Mouse (Mus musculus): ENCODE data around the gene Foxm1.

Foxm1 gene

GRCm38 (mm10) chr6:128362381-128363006 is at the start of gene Foxm1, which contains the start of gene Rhno1:
Foxm1 (plus strand) TSS chr6:128362967.
Rhno1 (minus strand) TSS chr6:128362911.
- peak; percentile 88 to 94 for DNase-seq

- DNase-seq = no peak
Observed at GRCm38 (mm10) chr6:128314796-128315195, 48.0 kb upstream of the Foxm1 start.

GRCm38 (mm10) chr6:128315597-128315996 is 47.2 kb upstream of the Foxm1 start:
- DNase-seq = no peak

DNA sequence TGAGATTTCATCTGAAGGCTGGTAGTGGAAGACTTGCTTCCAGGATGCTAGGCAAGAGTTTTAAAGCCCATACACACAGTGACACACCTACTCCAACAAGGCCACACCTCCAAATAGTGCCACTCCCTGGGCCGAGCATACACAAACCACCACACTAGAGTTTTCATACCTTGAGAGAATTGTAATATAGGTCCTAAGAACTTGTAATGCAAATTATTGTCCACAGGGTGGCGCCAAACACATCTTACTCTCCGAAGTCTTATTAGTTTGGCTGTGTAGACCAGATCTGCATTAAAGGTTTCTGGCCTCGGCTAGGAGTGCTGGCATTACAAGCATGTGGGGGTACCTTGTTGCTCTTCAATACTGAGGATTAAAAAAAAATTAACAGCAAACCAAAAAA is 44.5 kb upstream of the Foxm1 start:
- DNase-seq = peak; percentile 50 to 80

- peak; percentile 70 to 87 for DNase-seq
Observed at GRCm38 (mm10) chr6:128334397-128335124, 28.2 kb upstream of the Foxm1 start.

- DNase-seq = peak; percentile 58 to 73
Observed at GRCm38 (mm10) chr6:128337467-128337866, 25.3 kb upstream of the Foxm1 start.

- no peak for DNase-seq
Observed at GRCm38 (mm10) chr6:128338876-128339275, 23.9 kb upstream of the Foxm1 start.

- DNase-seq = no peak
Observed at GRCm38 (mm10) chr6:128341956-128342723, 20.6 kb upstream of the Foxm1 start.

DNA sequence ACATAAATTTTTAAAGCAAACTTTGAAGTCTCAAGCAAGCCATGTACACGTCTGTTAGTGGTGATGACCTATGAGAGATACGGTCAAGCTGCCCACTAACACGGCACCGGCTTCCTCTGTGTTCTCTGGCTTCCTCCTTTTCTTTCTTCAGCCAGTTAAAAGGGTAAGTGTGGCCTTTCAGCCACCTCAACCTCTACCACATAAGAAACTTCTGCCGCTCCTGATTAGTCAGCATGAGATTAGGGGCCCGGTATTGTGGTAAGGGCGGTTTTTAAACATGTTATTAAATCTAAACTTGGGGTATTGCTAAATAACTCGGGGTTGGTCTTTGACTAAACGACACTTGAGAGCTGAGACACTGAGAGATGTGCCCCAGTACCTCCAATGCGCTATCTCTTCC is 17.1 kb upstream of the Foxm1 start:
- DNase-seq = no peak

- no peak for DNase-seq
Observed at GRCm38 (mm10) chr6:128346782-128347181, 16.0 kb upstream of the Foxm1 start.

- no peak for DNase-seq
Observed at GRCm38 (mm10) chr6:128349711-128350110, 13.1 kb upstream of the Foxm1 start.

DNA sequence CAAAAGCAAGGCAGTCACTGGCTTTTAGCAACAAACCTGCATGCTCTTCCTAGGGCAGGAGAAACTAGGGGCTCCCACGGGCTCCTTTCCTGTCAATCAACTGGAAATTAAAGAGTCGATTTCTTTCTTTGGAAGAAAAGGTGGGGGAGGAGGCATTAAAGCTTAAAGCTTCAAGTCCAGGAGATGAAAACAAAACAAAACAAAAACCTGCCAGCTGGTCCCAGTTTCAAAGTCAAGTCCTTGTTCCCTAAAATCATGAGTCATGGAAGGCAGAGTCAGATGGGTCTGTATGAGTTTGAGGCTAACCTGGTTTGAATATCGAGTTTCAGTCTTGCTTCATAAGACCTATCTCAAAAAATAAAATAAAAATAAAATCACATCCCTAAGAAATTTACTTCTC is 8.6 kb upstream of the Foxm1 start:
- no peak for DNase-seq

DNA sequence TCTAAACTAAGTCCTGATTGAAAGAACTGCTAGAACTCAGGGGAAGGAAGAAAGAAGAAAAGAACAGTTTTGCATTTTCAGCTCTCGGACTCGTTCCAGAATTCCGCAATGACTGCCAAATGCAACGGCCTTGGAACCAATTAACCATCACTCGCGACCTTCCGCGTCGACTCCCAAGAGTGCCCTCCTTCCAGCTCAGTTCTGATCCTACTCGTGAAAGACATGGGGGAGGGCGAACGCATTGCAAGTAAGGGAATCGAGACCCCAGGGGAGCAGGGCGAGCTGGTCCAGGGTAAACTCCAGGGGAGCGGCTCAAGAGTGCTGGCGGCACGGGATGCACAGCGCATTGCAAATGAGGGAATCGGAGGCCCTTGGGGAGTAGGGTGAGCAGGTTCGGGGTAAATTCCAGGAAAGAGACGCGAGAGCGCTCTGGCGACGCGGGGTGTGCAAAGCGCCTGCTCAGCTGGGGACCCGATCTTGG is 7.5 kb upstream of the Foxm1 start:
- DNase-seq = peak; percentile 68 to 74

- DNase-seq = peak; percentile 98 to 99
Observed at GRCm38 (mm10) chr6:128355726-128356416, 6.9 kb upstream of the Foxm1 start, which contains the start of gene Tulp3. Tulp3 (minus strand) TSS chr6:128355851.

DNA sequence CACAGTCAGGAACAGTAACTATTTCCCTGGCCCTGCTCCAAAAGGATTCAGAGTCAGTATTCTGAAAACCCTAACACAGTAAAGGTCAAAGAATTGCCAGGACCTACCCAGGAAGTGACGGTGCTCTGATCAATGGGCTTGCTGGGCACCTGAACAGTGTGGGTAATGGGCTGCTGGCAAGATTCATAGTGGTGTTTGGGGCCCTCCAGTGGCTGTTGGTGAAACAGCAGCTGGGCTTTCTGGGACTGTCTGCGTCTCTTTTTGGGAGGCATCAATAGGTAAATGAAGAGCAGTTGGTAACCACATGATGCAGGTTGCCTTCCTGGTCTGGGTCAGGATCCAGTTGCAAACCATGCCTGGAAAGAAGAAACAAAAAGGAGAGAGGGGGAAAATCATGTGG is 3.8 kb upstream of the Foxm1 start:
- DNase-seq = peak; percentile 62 to 76

GRCm38 (mm10) chr6:128361901-128362300 is 866 bp upstream of the Foxm1 start:
- no peak for DNase-seq

DNA sequence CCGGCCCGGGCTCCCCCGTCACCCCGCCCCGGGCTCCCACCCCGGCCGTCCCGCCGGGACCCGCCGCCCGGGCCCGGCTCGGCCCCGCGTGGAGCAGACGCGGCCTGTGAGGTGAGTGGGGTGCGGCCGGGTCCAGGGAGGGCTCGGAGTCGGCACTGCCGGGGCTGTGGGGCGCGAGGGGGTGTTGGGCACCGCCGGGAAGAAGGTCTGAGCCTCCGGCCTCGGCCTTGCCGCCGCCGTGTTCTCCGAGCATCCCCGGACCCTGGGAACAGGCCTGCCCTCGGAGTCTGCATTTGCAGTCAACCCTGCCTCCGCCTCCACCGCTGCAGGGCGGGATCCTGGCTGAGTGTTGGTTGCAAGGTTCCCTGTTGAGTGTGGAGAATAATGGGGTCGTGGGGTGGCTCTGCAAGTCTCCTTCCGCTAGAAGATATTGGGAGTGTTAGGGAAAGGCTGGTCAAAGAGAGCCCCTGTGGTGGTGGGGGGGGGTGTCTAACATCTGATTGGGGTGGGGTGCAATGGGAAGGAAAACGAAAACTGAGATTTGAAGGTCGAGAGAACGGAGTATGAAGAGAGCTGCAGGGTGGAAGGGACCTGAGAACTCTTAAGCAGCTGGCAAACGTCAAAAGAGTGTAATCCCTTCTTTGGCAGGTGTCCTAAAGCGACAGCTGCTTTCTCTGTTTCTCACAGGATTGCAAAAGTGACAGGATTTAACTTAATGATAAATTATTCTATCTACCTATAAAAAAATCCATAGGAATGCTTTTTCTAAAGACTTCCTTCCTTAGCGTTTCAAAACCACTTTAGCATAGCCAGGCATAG is 449 bp downstream of the Foxm1 start:
- no peak for DNase-seq

- no peak for DNase-seq
Observed at GRCm38 (mm10) chr6:128364721-128365120, 2.0 kb downstream of the Foxm1 start.

DNA sequence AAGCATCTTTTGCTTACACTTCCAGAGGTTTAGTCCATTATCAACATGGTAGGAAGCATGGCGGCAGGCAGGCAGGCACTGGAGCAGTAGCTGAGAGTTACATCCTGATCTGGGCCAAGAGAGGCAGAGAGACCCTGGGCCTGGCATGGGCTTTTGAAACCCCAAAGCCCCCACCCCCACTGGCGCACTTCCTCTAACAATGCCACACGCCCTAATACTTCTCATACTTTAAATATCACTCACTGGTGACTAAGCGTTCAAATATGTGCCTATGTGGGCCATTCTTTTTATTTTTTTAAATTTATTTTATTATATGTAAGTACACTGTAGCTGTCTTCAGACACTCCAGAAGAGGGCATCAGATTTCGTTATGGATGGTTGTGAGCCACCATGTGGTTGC is 3.7 kb downstream of the Foxm1 start:
- no peak for DNase-seq

- no peak for DNase-seq
Observed at GRCm38 (mm10) chr6:128370040-128370439, 7.3 kb downstream of the Foxm1 start.

DNA sequence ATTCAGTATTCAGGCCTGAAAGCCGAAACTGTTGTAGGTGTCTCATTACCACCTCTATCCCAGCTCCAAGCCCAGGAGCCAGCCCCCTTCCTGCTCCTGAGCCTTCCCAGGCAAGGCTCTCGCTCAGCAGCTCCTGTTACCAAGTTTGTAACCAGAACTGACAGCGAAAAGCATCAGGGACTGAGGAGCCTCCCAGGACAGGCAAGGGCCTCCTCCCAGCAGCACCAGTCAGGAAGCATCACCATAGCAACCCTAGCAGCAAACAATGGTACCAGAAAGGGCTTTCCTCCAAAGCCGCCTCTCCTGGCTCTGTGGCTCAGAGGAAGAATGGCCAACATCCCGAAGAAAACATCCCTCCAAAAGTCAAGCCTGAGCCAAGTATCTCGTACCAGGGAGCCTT is 12.4 kb downstream of the Foxm1 start, which contains the start of the genes Tex52 and Gm44596:
Tex52 (plus strand) TSS at position 265 of the 400 bp plus-strand sequence.
Gm44596 (plus strand) TSS at position 312 of the 400 bp plus-strand sequence.
- peak; percentile 33 to 56 for DNase-seq
